Mouse (Mus musculus) kidney, embryonic 15.5 days (tissue): ENCODE data around the gene Dscam. TPM values are rescaled to one million over a fixed set of nuclear protein-coding genes. Genes with fewer than 3 reads are reported as not detected.

Source experiments
- ATAC-seq: fragments of 200-750 bp; cut with Nextera tagmentation; replicated peaks from 2 replicates; pipeline ENCODE4 v1.8.0; 2017; ENCODE audit warnings: moderate TSS enrichment; ENCODE audit not compliant: low FRiP score
- H3K27ac ChIP-seq: fragments of 300-500 bp; sonication (generic); 2 replicates; pipeline ENCODE4 v1.5.1; 2015; ENCODE audit warnings: mild to moderate bottlenecking, inconsistent platforms
- H3K27me3 ChIP-seq: fragments of 300-500 bp; sonication (generic); 2 replicates; pipeline ENCODE4 v1.6.1; 2015; ENCODE audit warnings: inconsistent platforms
- H3K36me3 ChIP-seq: fragments of 300-500 bp; sonication (generic); 2 replicates; pipeline ENCODE4 v1.6.1; 2015; ENCODE audit warnings: inconsistent platforms
- H3K4me1 ChIP-seq: fragments of 300-500 bp; sonication (generic); 2 replicates; pipeline ENCODE4 v1.6.1; 2015; ENCODE audit warnings: inconsistent platforms
- H3K4me2 ChIP-seq: fragments of 300-500 bp; sonication (generic); 2 replicates; pipeline ENCODE4 v1.6.1; 2015; ENCODE audit warnings: moderate library complexity, mild to moderate bottlenecking, inconsistent platforms
- H3K4me3 ChIP-seq: fragments of 300-500 bp; sonication (generic); replicated peaks from 2 replicates; pipeline ENCODE4 v1.5.1; 2015; ENCODE audit warnings: mild to moderate bottlenecking, inconsistent platforms
- H3K9ac ChIP-seq: fragments of 300-500 bp; sonication (generic); 2 replicates; pipeline ENCODE4 v1.6.1; 2015; ENCODE audit warnings: mild to moderate bottlenecking, inconsistent platforms
- H3K9me3 ChIP-seq: fragments of 300-500 bp; sonication (generic); replicated peaks from 2 replicates; pipeline ENCODE4 v1.6.1; 2016; ENCODE audit warnings: inconsistent platforms
- WGBS: fragments of 180-500 bp; shearing (Covaris S2); methylation state at CpG from one replicate; pipeline ENCODE4 v1.1.7; 2015; ENCODE audit warnings: mixed read lengths; 5-methylcytosine and 5-hydroxymethylcytosine counted together
- polyA plus RNA-seq: library from polyadenylated mRNA; unstranded; fragments of >200 nt; fragmentation: Nextera tagmentation; extraction: Ambion mirVana; gene quantifications from 2 replicates; pipeline ENCODE4 v1.2.1, GENCODE M21; 2015

Gene Dscam
- polyA plus RNA-seq, 1 experiment from 2014 or later: 0.06 TPM

DNA sequence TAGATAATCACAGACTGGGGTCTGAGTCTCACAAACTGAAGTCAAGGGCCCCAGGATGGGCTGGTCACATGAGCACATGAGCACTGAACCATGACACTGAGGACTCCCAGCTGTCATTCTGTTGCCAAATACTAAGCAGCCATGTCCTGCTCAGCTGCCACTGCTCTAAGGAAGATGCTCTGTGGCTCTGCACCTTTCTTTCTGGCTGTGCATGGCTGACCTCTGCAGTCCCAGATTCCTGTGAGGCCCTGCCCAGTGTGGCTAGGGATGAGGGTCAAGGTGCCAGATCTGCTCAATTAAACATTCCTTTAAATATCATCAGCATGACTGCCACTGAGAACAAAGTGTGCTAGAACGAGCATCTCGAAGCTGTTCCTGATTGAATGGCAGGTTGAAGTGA, 70.5 kb downstream of the Dscam start:
- 50% methylated on average over 2 of the region's 2 CpGs for WGBS
- Histone ChIP-seq H3K36me3 (no peaks in the 10 kb centered on the region), H3K9ac (no peak overlapping the region), H3K4me2 (no peak overlapping the region), H3K9me3 (no peaks in the 10 kb centered on the region), H3K4me3 (no peak overlapping the region), H3K27ac (no peak overlapping the region), H3K27me3 (no peaks in the 10 kb centered on the region), H3K4me1 (peaks cover 5% of the 10 kb centered on the region; the same call in 1 of the 2 replicates)
- peak; percentile 95 for ATAC-seq

DNA sequence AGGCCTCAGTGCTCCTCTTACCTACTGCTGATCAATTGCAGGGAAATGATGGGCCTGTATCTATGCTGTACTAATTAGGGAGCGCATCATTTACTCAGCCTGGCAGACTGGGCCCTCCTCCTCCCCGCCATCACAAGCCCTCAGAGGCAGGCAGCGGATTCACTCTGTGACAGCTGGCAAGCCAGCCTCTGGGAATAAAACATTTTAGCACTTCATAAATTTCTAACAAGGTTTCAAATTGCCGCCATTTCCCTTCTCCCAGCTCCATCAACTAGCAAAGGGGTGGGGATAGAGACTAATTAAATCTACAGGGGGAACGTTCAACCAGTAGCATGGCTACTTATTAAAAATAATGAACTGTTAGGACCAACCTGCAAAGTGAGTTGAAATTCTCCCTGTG, 72.0 kb downstream of the Dscam start:
- 20% methylated on average over 5 of the region's 5 CpGs for WGBS
- Histone ChIP-seq H3K9ac (no peak overlapping the region), H3K27me3 (no peaks in the 10 kb centered on the region), H3K27ac (no peak overlapping the region), H3K9me3 (no peaks in the 10 kb centered on the region), H3K36me3 (no peaks in the 10 kb centered on the region), H3K4me3 (no peak overlapping the region), H3K4me1 (peaks cover 5% of the 10 kb centered on the region; the same call in 1 of the 2 replicates), H3K4me2 (no peak overlapping the region)
- no peak for ATAC-seq

GRCm38 (mm10) chr16:97096709-97097108, 73.8 kb downstream of the Dscam start:
- Histone ChIP-seq H3K27me3 (no peaks in the 10 kb centered on the region), H3K9ac (no peak overlapping the region), H3K36me3 (no peaks in the 10 kb centered on the region), H3K9me3 (no peaks in the 10 kb centered on the region), H3K4me3 (no peak overlapping the region), H3K4me1 (peaks cover 5% of the 10 kb centered on the region; the same call in 1 of the 2 replicates), H3K4me2 (no peak overlapping the region), H3K27ac (no peak overlapping the region)
- no peak for ATAC-seq
- 93% methylated on average over 2 of the region's 2 CpGs for WGBS

GRCm38 (mm10) chr16:97095496-97095895, 75.1 kb downstream of the Dscam start:
- ATAC-seq: no peak
- no peak overlapping the region for H3K4me2 ChIP-seq
- no peaks in the 10 kb centered on the region for H3K9me3 ChIP-seq
- WGBS: 90% methylated on average over 1 of the region's 1 CpGs
- no peaks in the 10 kb centered on the region for H3K27me3 ChIP-seq
- no peak overlapping the region for H3K27ac ChIP-seq
- no peak overlapping the region for H3K9ac ChIP-seq
- H3K36me3 ChIP-seq: no peaks in the 10 kb centered on the region
- no peak overlapping the region for H3K4me3 ChIP-seq
- peaks cover 5% of the 10 kb centered on the region; the same call in 1 of the 2 replicates for H3K4me1 ChIP-seq

DNA sequence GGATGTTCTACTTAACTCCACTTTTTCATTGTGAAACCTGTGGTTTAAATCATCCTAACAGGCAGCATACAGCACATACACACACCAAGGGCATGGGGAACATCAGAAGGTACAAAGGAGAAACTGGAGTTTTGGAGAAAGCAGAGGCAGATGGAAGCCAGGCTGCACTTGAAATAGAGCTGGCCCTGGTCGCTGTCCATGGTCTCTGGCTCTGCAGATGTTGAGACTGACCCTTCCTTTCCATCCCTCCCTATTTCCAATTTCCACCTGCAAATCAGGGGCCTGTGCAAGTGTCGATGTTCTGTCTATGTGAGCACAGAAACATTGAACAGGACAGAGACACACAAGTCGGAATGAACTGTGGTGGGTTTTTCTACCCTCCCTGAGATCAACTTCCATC, 81.2 kb downstream of the Dscam start:
- 53% methylated on average over 3 of the region's 3 CpGs for WGBS
- 0 out of 2 replicates have a peak, but pooled peaks cover 3% of the 10 kb centered on the region for H3K27me3 ChIP-seq
- H3K4me1 ChIP-seq: no peaks in the 10 kb centered on the region
- H3K4me3 ChIP-seq: no peak overlapping the region
- no peak overlapping the region for H3K27ac ChIP-seq
- H3K9ac ChIP-seq: no peak overlapping the region
- no peaks in the 10 kb centered on the region for H3K9me3 ChIP-seq
- H3K36me3 ChIP-seq: no peaks in the 10 kb centered on the region
- ATAC-seq: no peak
- H3K4me2 ChIP-seq: no peak overlapping the region

- Histone ChIP-seq H3K4me3 (no peak overlapping the region), H3K9me3 (no peaks in the 10 kb centered on the region), H3K27me3 (0 out of 2 replicates have a peak, but pooled peaks cover 3% of the 10 kb centered on the region), H3K4me2 (no peak overlapping the region), H3K9ac (no peak overlapping the region), H3K4me1 (no peaks in the 10 kb centered on the region), H3K27ac (no peak overlapping the region), H3K36me3 (no peaks in the 10 kb centered on the region)
- 76% methylated on average over 2 of the region's 2 CpGs for WGBS
- no peak for ATAC-seq
These were observed 86.9 kb downstream of the Dscam start for GRCm38 (mm10) chr16:97083694-97084093.

GRCm38 (mm10) chr16:97075920-97076572, 94.5 kb downstream of the Dscam start:
- no peak for ATAC-seq
- Histone ChIP-seq H3K9me3 (no peaks in the 10 kb centered on the region), H3K27me3 (no peaks in the 10 kb centered on the region), H3K36me3 (no peaks in the 10 kb centered on the region), H3K4me3 (no peak overlapping the region), H3K9ac (no peak overlapping the region), H3K27ac (no peak overlapping the region), H3K4me1 (no peaks in the 10 kb centered on the region), H3K4me2 (no peak overlapping the region)
- WGBS: 76% methylated on average over 4 of the region's 4 CpGs

GRCm38 (mm10) chr16:97075137-97075902, 95.2 kb downstream of the Dscam start:
- Histone ChIP-seq H3K27me3 (no peaks in the 10 kb centered on the region), H3K9ac (no peak overlapping the region), H3K4me2 (no peak overlapping the region), H3K4me3 (no peak overlapping the region), H3K4me1 (no peaks in the 10 kb centered on the region), H3K9me3 (no peaks in the 10 kb centered on the region), H3K36me3 (no peaks in the 10 kb centered on the region), H3K27ac (no peak overlapping the region)
- WGBS: 71% methylated on average over 6 of the region's 6 CpGs
- ATAC-seq: no peak

DNA sequence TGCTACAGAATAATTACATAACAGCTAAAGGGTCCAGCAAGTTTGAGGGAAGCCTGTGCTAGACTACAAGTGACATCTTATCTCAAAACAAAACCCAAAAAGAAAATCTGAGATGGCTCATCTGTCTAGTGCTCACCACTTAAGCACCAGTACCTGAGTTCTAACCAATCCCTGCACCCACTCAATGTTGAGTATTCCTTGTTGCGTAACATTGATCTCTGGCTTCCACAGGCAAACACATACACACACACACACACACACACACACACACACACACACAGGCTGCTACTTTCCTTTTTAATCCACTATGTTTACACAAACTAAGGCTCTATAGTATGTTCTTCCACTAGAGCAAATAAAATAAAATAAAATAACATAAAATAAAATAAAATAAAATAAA, 96.7 kb downstream of the Dscam start:
- no peaks in the 10 kb centered on the region for H3K27me3 ChIP-seq
- 100% methylated on average over 1 of the region's 1 CpGs for WGBS
- no peak overlapping the region for H3K4me2 ChIP-seq
- H3K4me1 ChIP-seq: no peaks in the 10 kb centered on the region
- no peaks in the 10 kb centered on the region for H3K36me3 ChIP-seq
- H3K4me3 ChIP-seq: no peak overlapping the region
- H3K27ac ChIP-seq: no peak overlapping the region
- H3K9ac ChIP-seq: no peak overlapping the region
- H3K9me3 ChIP-seq: no peaks in the 10 kb centered on the region
- no peak for ATAC-seq

DNA sequence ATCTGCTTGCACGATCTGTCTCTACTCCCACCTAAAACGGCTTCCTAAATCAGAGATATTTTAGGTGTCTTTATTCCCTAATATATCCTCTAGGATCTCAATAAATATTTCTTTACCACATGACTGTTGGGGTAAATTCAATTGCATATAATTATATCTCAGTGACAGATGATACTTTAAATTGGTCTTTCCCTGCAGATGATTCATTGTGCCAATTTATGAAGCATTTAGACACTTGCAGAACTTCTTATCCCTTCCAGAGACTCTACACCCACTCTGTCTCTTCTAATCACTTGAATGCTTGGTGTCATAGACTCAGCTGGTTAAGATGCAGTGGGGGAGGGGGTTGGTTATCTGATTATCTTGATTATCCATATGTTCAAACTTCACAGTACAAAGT, 97.9 kb downstream of the Dscam start:
- ATAC-seq: no peak
- H3K27ac ChIP-seq: no peak overlapping the region
- no peaks in the 10 kb centered on the region for H3K9me3 ChIP-seq
- WGBS: 91% methylated on average over 2 of the region's 2 CpGs
- H3K36me3 ChIP-seq: no peaks in the 10 kb centered on the region
- H3K4me2 ChIP-seq: no peak overlapping the region
- no peaks in the 10 kb centered on the region for H3K4me1 ChIP-seq
- H3K27me3 ChIP-seq: no peaks in the 10 kb centered on the region
- no peak overlapping the region for H3K9ac ChIP-seq
- H3K4me3 ChIP-seq: no peak overlapping the region

DNA sequence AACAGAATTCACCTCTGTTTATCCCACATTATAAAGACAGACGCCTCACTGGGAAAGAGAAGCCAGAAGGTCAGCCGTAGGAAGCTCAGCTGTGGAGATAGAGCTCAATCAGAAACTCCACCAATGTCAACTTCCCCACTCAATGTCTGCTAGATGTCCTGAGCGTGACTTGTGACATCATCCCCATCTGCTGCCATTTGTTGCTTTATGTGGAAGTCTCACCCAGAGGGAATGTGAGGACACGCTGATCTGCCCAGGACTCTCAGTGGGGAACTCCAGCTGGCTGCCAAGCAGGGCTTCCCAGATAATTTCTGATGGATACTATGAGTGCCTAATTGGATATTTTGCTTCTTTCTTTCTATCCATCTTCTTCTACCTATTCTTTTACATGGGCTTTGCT, 103.7 kb downstream of the Dscam start:
- no peaks in the 10 kb centered on the region for H3K27me3 ChIP-seq
- H3K9me3 ChIP-seq: no peaks in the 10 kb centered on the region
- WGBS: 65% methylated on average over 4 of the region's 4 CpGs
- H3K9ac ChIP-seq: no peak overlapping the region
- ATAC-seq: no peak
- no peak overlapping the region for H3K4me3 ChIP-seq
- H3K36me3 ChIP-seq: no peaks in the 10 kb centered on the region
- no peaks in the 10 kb centered on the region for H3K4me1 ChIP-seq
- no peak overlapping the region for H3K27ac ChIP-seq
- H3K4me2 ChIP-seq: no peak overlapping the region

DNA sequence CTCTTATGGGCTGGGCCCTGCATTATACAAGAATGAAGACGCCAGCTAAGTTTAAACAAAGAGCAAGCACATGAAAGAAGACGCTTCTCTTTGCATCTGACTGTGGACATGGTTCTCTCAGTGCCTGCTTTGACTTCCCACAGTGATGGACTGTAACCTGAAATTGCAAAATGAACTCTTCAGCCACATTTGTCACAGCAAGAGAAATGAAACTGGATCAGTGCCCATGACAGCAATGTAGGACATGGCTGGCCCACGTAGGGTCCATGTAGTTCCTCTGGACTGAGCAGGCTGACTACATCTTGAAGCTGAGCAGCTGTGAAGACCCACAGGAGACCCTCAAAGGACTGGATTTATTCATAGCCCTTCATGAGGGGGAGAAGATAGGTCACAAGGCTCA, 108.3 kb downstream of the Dscam start:
- 86% methylated on average over 3 of the region's 3 CpGs for WGBS
- no peaks in the 10 kb centered on the region for H3K36me3 ChIP-seq

More for the DNA sequence above, 108.3 kb downstream of the Dscam start:
- H3K4me3 ChIP-seq: no peak overlapping the region
- no peaks in the 10 kb centered on the region for H3K4me1 ChIP-seq
- ATAC-seq: no peak
- no peaks in the 10 kb centered on the region for H3K9me3 ChIP-seq
- H3K27ac ChIP-seq: no peak overlapping the region
- no peaks in the 10 kb centered on the region for H3K27me3 ChIP-seq
- no peak overlapping the region for H3K9ac ChIP-seq
- no peak overlapping the region for H3K4me2 ChIP-seq
